Mouse (Mus musculus): ENCODE results near the gene Hmga2. TPM values are rescaled to one million over a fixed set of nuclear protein-coding genes. Genes with fewer than 3 reads are reported as not detected.

Hmga2 gene
- polyA plus RNA-seq, 1 experiment = not detected

GRCm38 (mm10) chr10:120410958-120411357 is 65.3 kb downstream of the Hmga2 start:
- 78% methylated on average over 4 of the region's 4 CpGs for WGBS
- TF ChIP-seq CTCF (IDR thresholded peaks at IDR 0.05; ENCODE audit: insufficient read depth, low read depth, low read length) (no peak), POLR2A (IDR thresholded peaks at IDR 0.05; ENCODE audit: insufficient read depth, low read depth, low read length) (no peak)
- Histone ChIP-seq H3K4me3 (ENCODE audit: insufficient read depth, low read depth, low read length) (no peak overlapping the region), H3K4me1 (ENCODE audit: control insufficient read depth, insufficient read depth, low read length) (no peaks in the 10 kb centered on the region), H3K27ac (ENCODE audit: insufficient read depth, low read depth, low read length) (no peak overlapping the region)

DNA sequence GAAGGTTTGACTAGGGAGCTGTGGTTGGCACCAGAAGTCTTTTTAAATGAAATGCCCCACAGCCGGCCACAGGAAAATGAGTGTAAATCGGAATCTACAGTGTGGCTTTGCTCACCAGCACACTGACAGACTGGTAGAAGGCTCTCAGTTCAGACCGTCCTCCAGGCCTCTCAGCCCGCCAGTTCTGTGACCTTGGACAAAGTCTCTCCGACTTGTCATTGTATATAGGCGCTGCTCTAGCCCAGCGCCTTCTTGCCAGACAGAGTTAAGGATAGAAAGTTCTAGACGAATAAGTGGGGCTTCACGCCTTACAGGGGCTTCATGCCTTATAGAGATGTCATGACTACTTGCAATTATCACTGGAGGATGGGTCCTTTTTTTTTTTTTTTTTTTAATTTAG is 67.1 kb downstream of the Hmga2 start:
- WGBS = 91% methylated on average over 9 of the region's 9 CpGs

GRCm38 (mm10) chr10:120407230-120407629 is 69.0 kb downstream of the Hmga2 start:
- no peaks in the 10 kb centered on the region for H3K4me1 ChIP-seq (ENCODE audit: control insufficient read depth, insufficient read depth, low read length)
- no peak overlapping the region for H3K4me3 ChIP-seq (ENCODE audit: insufficient read depth, low read depth, low read length)
- no peak overlapping the region for H3K27ac ChIP-seq (ENCODE audit: insufficient read depth, low read depth, low read length)
- TF ChIP-seq POLR2A (IDR thresholded peaks at IDR 0.05; ENCODE audit: insufficient read depth, low read depth, low read length) (no peak), CTCF (IDR thresholded peaks at IDR 0.05; ENCODE audit: insufficient read depth, low read depth, low read length) (no peak)
- 74% methylated on average over 9 of the region's 9 CpGs for WGBS

More for the DNA sequence above, 67.1 kb downstream of the Hmga2 start:
- TF ChIP-seq POLR2A (IDR thresholded peaks at IDR 0.05; ENCODE audit: insufficient read depth, low read depth, low read length) (no peak), CTCF (IDR thresholded peaks at IDR 0.05; ENCODE audit: insufficient read depth, low read depth, low read length) (no peak)
- H3K4me3 ChIP-seq (ENCODE audit: insufficient read depth, low read depth, low read length) = no peak overlapping the region
- H3K4me1 ChIP-seq (ENCODE audit: control insufficient read depth, insufficient read depth, low read length) = no peaks in the 10 kb centered on the region
- H3K27ac ChIP-seq (ENCODE audit: insufficient read depth, low read depth, low read length) = no peak overlapping the region

DNA sequence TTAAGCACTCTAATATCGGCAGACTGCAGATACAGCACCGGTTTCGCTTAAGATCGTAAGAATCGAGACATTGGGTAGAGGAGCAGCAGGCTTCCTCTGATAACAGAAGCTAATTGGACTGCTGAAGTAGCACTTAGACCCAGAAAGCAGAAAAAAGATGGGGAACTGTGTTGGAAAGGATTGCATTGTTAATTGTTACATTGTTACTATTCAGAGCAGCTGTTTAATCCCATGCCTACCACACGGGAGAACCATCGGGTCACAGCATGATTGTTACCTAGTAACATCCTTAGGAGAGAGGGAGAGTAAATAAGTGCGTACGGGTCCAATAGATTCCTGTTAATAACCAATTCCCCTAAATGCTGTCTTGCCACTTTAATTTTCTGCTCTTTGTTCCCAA is 70.2 kb downstream of the Hmga2 start:
- 36% methylated on average over 9 of the region's 9 CpGs for WGBS
- Histone ChIP-seq H3K27ac (ENCODE audit: insufficient read depth, low read depth, low read length) (no peak overlapping the region), H3K4me3 (ENCODE audit: insufficient read depth, low read depth, low read length) (no peak overlapping the region), H3K4me1 (ENCODE audit: control insufficient read depth, insufficient read depth, low read length) (no peaks in the 10 kb centered on the region)
- TF ChIP-seq CTCF (IDR thresholded peaks at IDR 0.05; ENCODE audit: insufficient read depth, low read depth, low read length) = no peak
- TF ChIP-seq POLR2A (IDR thresholded peaks at IDR 0.05; ENCODE audit: insufficient read depth, low read depth, low read length) = no peak

- TF ChIP-seq CTCF (IDR thresholded peaks at IDR 0.05; ENCODE audit: insufficient read depth, low read depth, low read length) = no peak
- H3K4me3 ChIP-seq (ENCODE audit: insufficient read depth, low read depth, low read length) = no peak overlapping the region
- H3K27ac ChIP-seq (ENCODE audit: insufficient read depth, low read depth, low read length) = no peak overlapping the region
- 92% methylated on average over 4 of the region's 4 CpGs for WGBS
- H3K4me1 ChIP-seq (ENCODE audit: control insufficient read depth, insufficient read depth, low read length) = no peaks in the 10 kb centered on the region
Observed at GRCm38 (mm10) chr10:120405322-120405721, 70.9 kb downstream of the Hmga2 start.

- no peaks in the 10 kb centered on the region for H3K4me1 ChIP-seq (ENCODE audit: control insufficient read depth, insufficient read depth, low read length)
- no peak overlapping the region for H3K27ac ChIP-seq (ENCODE audit: insufficient read depth, low read depth, low read length)
- no peak for TF ChIP-seq POLR2A (IDR thresholded peaks at IDR 0.05; ENCODE audit: insufficient read depth, low read depth, low read length)
- no peak for TF ChIP-seq CTCF (IDR thresholded peaks at IDR 0.05; ENCODE audit: insufficient read depth, low read depth, low read length)
- H3K4me3 ChIP-seq (ENCODE audit: insufficient read depth, low read depth, low read length) = no peak overlapping the region
- WGBS = 62% methylated on average over 5 of the region's 5 CpGs
Observed at GRCm38 (mm10) chr10:120402966-120403365, 73.3 kb downstream of the Hmga2 start.

- no peaks in the 10 kb centered on the region for H3K4me1 ChIP-seq (ENCODE audit: control insufficient read depth, insufficient read depth, low read length)
- no peak overlapping the region for H3K4me3 ChIP-seq (ENCODE audit: insufficient read depth, low read depth, low read length)
- WGBS = 22% methylated on average over 8 of the region's 8 CpGs
- TF ChIP-seq POLR2A (IDR thresholded peaks at IDR 0.05; ENCODE audit: insufficient read depth, low read depth, low read length) (no peak), CTCF (IDR thresholded peaks at IDR 0.05; ENCODE audit: insufficient read depth, low read depth, low read length) (no peak)
- no peak overlapping the region for H3K27ac ChIP-seq (ENCODE audit: insufficient read depth, low read depth, low read length)
Observed at GRCm38 (mm10) chr10:120401787-120402186, 74.5 kb downstream of the Hmga2 start.

- WGBS = 82% methylated on average over 9 of the region's 9 CpGs
- Histone ChIP-seq H3K4me3 (ENCODE audit: insufficient read depth, low read depth, low read length) (no peak overlapping the region), H3K4me1 (ENCODE audit: control insufficient read depth, insufficient read depth, low read length) (no peaks in the 10 kb centered on the region), H3K27ac (ENCODE audit: insufficient read depth, low read depth, low read length) (no peak overlapping the region)
- TF ChIP-seq CTCF (IDR thresholded peaks at IDR 0.05; ENCODE audit: insufficient read depth, low read depth, low read length) = no peak
- TF ChIP-seq POLR2A (IDR thresholded peaks at IDR 0.05; ENCODE audit: insufficient read depth, low read depth, low read length) = no peak
Observed at GRCm38 (mm10) chr10:120399846-120400510, 76.3 kb downstream of the Hmga2 start.

- TF ChIP-seq CTCF (IDR thresholded peaks at IDR 0.05; ENCODE audit: insufficient read depth, low read depth, low read length) = no peak
- TF ChIP-seq POLR2A (IDR thresholded peaks at IDR 0.05; ENCODE audit: insufficient read depth, low read depth, low read length) = no peak
- Histone ChIP-seq H3K4me3 (ENCODE audit: insufficient read depth, low read depth, low read length) (no peak overlapping the region), H3K4me1 (ENCODE audit: control insufficient read depth, insufficient read depth, low read length) (no peaks in the 10 kb centered on the region), H3K27ac (ENCODE audit: insufficient read depth, low read depth, low read length) (no peak overlapping the region)
- 68% methylated on average over 6 of the region's 6 CpGs for WGBS
Observed at GRCm38 (mm10) chr10:120398745-120399144, 77.5 kb downstream of the Hmga2 start.

Data from olfactory bulb, adult 2 months (tissue).